Mouse (Mus musculus) liver, embryonic 14.5 days (tissue): Measurements from ENCODE around the gene Bace1.

ENCODE experiments used
- CTCF ChIP-seq: IDR thresholded peaks from 2 replicates; pipeline ENCODE4 v1.5.1; 2016; ENCODE audit warnings: antibody characterized with exemption, low read depth, control low read depth
- EP300 ChIP-seq: IDR thresholded peaks from 2 replicates; pipeline ENCODE4 v1.6.1; 2016; ENCODE audit warnings: antibody characterized with exemption, low read depth

- TF ChIP-seq CTCF (no peak), EP300 (no peak)
These were observed 68.7 kb downstream of the Bace1 start for GRCm38 (mm10) chr9:45907078-45907428.
